Mouse (Mus musculus): ENCODE measurements around the gene Fbxo28.

- TF ChIP-seq CTCF (IDR thresholded peaks at IDR 0.05 in 2 of 3, conservative IDR thresholded peaks at IDR 0.05 in 1 of 3; ENCODE audit: control insufficient read depth in 1 of 3, insufficient read depth in 1 of 3, low read depth in 2 of 3, low read length in 3 of 3, poor library complexity in 1 of 3, severe bottlenecking in 1 of 3) (peak; percentile 28 to 56 (median 48); a peak in 5 of 6 replicates), MEF2A (IDR thresholded peaks at IDR 0.05; ENCODE audit: extremely low read depth, insufficient replicate concordance, low read depth, low read length, poor library complexity, severe bottlenecking) (no peak), CHD1 (IDR thresholded peaks at IDR 0.05; ENCODE audit: low read depth, low read length) (no peak), HCFC1 (IDR thresholded peaks at IDR 0.05; ENCODE audit: low read depth, low read length) (no peak), EP300 (IDR thresholded peaks at IDR 0.05; ENCODE audit: low read depth in 1 of 2, low read length in 2 of 2) (no peak), MYC (IDR thresholded peaks at IDR 0.05; ENCODE audit: low read depth, low read length) (no peak), CHD2 (IDR thresholded peaks at IDR 0.05; ENCODE audit: low read length) (no peak), TCF12 (IDR thresholded peaks at IDR 0.05; ENCODE audit: low read depth, low read length) (no peak), POLR2A (IDR thresholded peaks at IDR 0.05; ENCODE audit: control insufficient read depth in 1 of 2, insufficient read depth in 1 of 2, low read depth in 1 of 2, low read length in 2 of 2, poor library complexity in 1 of 2) (no peak), RAD21 (IDR thresholded peaks at IDR 0.05; ENCODE audit: low read depth, low read length) (peak; percentile 49), KAT2A (conservative IDR thresholded peaks at IDR 0.05; ENCODE audit: low read depth, low read length) (no peak)
Observed at GRCm38 (mm10) chr1:182311376-182311775, 30.1 kb downstream of the Fbxo28 start.

Data from MEL (cell line).